Comparison of ENCODE assay signal across 8 mouse cellular contexts in the genomic region with DNA sequence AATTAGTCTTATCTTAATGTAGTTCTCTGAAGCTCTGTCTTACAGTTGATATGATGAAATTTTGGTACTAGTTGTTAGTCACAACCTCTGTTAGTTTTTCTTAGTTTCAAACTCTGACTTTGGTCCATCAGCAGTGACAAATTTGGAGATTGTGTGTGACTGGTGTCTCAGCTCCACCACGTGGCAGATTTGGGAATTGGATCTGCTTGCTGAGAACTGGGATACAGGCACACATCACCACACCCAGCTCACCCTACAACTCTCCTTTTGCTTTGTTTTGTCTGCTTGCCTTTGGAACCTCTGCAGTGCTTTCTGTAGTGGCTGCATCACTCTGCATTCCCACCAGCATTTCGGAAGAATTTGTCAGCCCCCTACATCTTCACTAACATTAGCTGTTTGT. TPM values are rescaled to one million over a fixed set of nuclear protein-coding genes. Genes with fewer than 3 reads are reported as not detected.
DNase-seq lines count a peak whose midpoint lies in the region; TF ChIP-seq lines count a peak whose summit lies in the region.
"Had no signal": no experiment of that assay in that cellular context is flagged by ENCODE, and none has a peak within 500 bp of the region (broad histone marks: within the 10 kb centered on the region; RNA-seq: fewer than 3 reads in every experiment).

No protein-coding gene starts in this region.

- peak; percentile 70 for DNase-seq in A20 (ENCODE audit: low read depth, low spot score)
- peak; percentile 78 for DNase-seq in ES-CJ7 (ENCODE audit: low read depth, low spot score)
- DNase-seq in cerebellum, adult 18-20 months = peak; percentile 70 to 75
- peak; percentile 66 for DNase-seq in gastrocnemius, postnatal 10 days
- DNase-seq in layer of hippocampus, adult 2 months (ENCODE audit: low spot score in 2 of 2) = peak; percentile 65 to 77
- peak; percentile 81 for DNase-seq in lung, postnatal 14 days
- peak; percentile 45 for DNase-seq in skeletal muscle tissue, adult 2 months (ENCODE audit: low read depth, low spot score)

- no peak overlapping the region for H3K4me3 ChIP-seq in layer of hippocampus, adult 2 months
- H3K4me3 ChIP-seq: heart, embryonic 15.5 days had no signal

- TF ChIP-seq CTCF in layer of hippocampus, adult 2 months (conservative IDR thresholded peaks at IDR 0.05) = peak; percentile 95

- no peak overlapping the region for H3K27ac ChIP-seq in layer of hippocampus, adult 2 months
- H3K27ac ChIP-seq: heart, embryonic 15.5 days had no signal

RNA-seq across cellular contexts. Expression of gene Brms1l, which starts 5.0 kb away (rescaled TPM):
- 10 to 100 TPM; 15.4 to 22.2 TPM for total RNA-seq in gastrocnemius, postnatal 10 days (2021)
- 10 to 100 TPM; 65.2 to 72.3 TPM for total RNA-seq in layer of hippocampus, adult 2 months (2021)

RNA-seq across cellular contexts. Expression of gene Ralgapa1, which starts 10.1 kb away (rescaled TPM):
- 10 to 100 TPM; 33.2 to 39.5 TPM for total RNA-seq in gastrocnemius, postnatal 10 days (2021)
- total RNA-seq in layer of hippocampus, adult 2 months (2021) = 100 to 1,000 TPM; 127 to 135 TPM
